Mouse (Mus musculus) bone marrow, adult 2 months (tissue): ENCODE results near the gene Methig1.

Experiments
- CTCF ChIP-seq: fragments of 200-500 bp; IDR thresholded peaks from 2 replicates; pipeline ENCODE4 v1.5.1; 2011; ENCODE audit warnings: low read length, control low read depth; ENCODE audit not compliant: control insufficient read depth, insufficient read depth
- POLR2A ChIP-seq: fragments of 200-500 bp; IDR thresholded peaks from 2 replicates; pipeline ENCODE4 v1.6.1; 2011; ENCODE audit warnings: low read depth, mild to moderate bottlenecking, control low read depth, low read length, borderline replicate concordance; ENCODE audit not compliant: control insufficient read depth

DNA sequence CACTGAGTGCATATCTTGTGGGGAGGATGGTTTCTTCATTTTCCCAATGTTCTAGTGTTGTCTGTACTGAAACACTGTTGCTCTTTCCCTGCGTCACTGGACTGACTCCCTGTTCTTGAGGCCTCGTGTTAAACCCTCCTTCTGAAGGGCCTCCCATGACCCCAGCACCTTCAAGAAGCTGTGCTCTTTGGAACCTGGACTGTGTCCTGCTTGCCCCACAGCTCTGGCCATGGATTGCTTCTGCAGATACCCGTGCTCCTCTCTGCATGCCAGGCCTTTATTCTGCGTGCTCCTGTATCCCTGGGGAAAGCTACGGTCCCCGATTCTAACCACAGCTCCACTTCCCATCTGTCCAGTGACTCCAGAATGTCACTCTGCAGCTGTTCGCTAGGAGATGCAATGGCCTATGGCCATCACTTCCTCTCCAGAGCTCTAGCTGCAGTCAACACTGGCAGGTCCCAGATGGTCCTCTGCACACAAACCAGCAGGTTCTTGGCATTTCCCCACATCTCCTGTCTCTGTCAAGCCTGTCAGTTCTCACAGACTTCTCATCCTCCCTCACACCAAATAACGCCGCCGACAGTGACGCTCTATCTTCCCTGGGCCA is 77.1 kb downstream of the Methig1 start:
- TF ChIP-seq CTCF (no peak), POLR2A (no peak)
